Mouse (Mus musculus): Measurements from ENCODE around the gene Crabp2.

Crabp2 gene

GRCm38 (mm10) chr3:87980728-87981127 lies 32.3 kb downstream of the Crabp2 start:
- peaks cover 30% of the 10 kb centered on the region for H3K4me1 ChIP-seq (replicated peaks; ENCODE audit: low read depth, low read length)
- TF ChIP-seq NANOG (IDR thresholded peaks at IDR 0.05; ENCODE audit: borderline replicate concordance, low read length) (no peak), CTCF (conservative IDR thresholded peaks at IDR 0.05; ENCODE audit: low read length) (no peak), POU5F1 (IDR thresholded peaks at IDR 0.05; ENCODE audit: borderline replicate concordance, low read length) (no peak)

DNA sequence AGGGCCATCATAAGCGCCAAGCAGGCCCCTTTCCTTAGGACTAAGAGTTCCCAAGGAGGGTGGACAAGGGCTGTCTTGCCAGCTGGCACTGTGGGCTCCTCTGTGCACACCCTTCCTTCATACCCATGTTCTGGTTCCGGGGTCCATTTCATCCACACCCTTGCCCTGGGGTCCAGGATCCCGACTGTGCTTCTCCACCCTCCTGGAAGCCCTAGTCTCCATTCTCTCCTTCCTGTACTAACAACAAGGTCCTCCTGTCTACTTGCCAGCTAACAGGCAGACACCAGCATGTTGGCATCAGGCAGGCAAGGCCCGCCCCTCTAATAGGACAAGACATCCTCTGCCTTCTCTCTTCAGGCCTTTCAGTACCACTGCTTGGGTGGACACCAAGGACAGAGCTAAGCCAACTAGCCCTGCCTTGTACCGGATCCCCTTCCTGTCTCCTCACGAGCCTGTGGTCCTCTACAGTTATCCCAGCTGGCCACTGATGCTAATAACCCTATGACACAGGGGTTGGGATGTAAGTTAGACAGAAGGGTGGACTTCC lies 32.8 kb downstream of the Crabp2 start:
- no peak overlapping the region for H3K4me3 ChIP-seq (replicated peaks; ENCODE audit: low read length)
- H3K36me3 ChIP-seq (ENCODE audit: insufficient read depth, low read length) = no peaks in the 10 kb centered on the region
- peaks cover 29% of the 10 kb centered on the region for H3K4me1 ChIP-seq (replicated peaks; ENCODE audit: low read depth, low read length)
- H3K27me3 ChIP-seq (ENCODE audit: insufficient read depth, low read length) = peaks cover 100% of the 10 kb centered on the region
- peaks cover 17% of the 10 kb centered on the region; the same call in 1 of the 2 replicates for H3K9me3 ChIP-seq (ENCODE audit: low read length)
- TF ChIP-seq CTCF (conservative IDR thresholded peaks at IDR 0.05; ENCODE audit: low read length) (no peak), POU5F1 (IDR thresholded peaks at IDR 0.05; ENCODE audit: borderline replicate concordance, low read length) (no peak), NANOG (IDR thresholded peaks at IDR 0.05; ENCODE audit: borderline replicate concordance, low read length) (no peak)

More at GRCm38 (mm10) chr3:87980728-87981127, 32.3 kb downstream of the Crabp2 start:
- Histone ChIP-seq H3K4me3 (replicated peaks; ENCODE audit: low read length) (no peak overlapping the region), H3K36me3 (ENCODE audit: insufficient read depth, low read length) (no peaks in the 10 kb centered on the region; the same call in 1 of the 2 replicates), H3K9me3 (ENCODE audit: low read length) (peaks cover 17% of the 10 kb centered on the region; the same call in 1 of the 2 replicates), H3K27me3 (ENCODE audit: insufficient read depth, low read length) (peaks cover 100% of the 10 kb centered on the region)

GRCm38 (mm10) chr3:87981894-87982835 lies 33.7 kb downstream of the Crabp2 start:
- Histone ChIP-seq H3K9me3 (ENCODE audit: low read length) (peaks cover 10% of the 10 kb centered on the region; the same call in 1 of the 2 replicates), H3K4me3 (replicated peaks; ENCODE audit: low read length) (peak overlapping the region; percentile 60), H3K27me3 (ENCODE audit: insufficient read depth, low read length) (peaks cover 97% of the 10 kb centered on the region), H3K36me3 (ENCODE audit: insufficient read depth, low read length) (no peaks in the 10 kb centered on the region), H3K4me1 (replicated peaks; ENCODE audit: low read depth, low read length) (peaks cover 36% of the 10 kb centered on the region)
- TF ChIP-seq CTCF (conservative IDR thresholded peaks at IDR 0.05; ENCODE audit: low read length) (no peak), NANOG (IDR thresholded peaks at IDR 0.05; ENCODE audit: borderline replicate concordance, low read length) (no peak), POU5F1 (IDR thresholded peaks at IDR 0.05; ENCODE audit: borderline replicate concordance, low read length) (no peak)

DNA sequence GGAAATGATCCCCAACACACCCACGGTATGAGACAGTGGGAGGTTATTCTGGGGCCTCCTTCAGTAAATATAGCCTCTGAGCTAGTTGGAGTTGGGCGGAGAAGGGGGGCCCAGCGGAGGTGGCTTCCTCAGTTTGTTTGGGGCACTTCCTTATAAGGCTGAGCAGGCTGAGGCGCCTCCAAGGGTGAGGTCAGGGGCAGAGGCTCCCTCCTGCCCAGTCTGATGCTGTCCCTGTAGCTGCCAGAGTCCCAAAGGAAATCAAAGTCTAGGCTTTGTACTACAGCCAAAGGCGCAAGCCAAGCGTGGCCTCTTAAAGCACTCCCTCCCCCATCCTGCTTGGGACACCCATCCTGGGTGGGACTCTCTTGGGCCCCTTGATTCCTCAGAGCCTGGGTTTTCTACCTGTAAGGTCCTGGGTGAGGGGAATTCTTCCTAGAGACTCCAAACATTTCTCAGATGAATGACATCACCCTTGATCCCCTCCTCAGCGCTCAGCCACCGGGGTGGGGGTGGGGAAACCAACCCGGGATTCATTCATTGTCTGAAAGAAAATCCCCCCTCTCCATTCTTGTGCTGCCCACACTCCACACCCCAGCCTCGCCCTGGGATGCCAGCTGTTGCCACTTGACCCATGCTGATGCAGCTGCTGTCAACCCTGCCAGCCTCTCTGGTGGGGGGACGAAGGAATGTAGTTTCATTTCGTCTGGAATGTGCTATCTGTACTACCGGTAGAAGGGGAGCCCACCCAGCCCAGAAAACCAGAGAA lies 34.6 kb downstream of the Crabp2 start:
- Histone ChIP-seq H3K4me1 (replicated peaks; ENCODE audit: low read depth, low read length) (peaks cover 44% of the 10 kb centered on the region), H3K36me3 (ENCODE audit: insufficient read depth, low read length) (no peaks in the 10 kb centered on the region), H3K9me3 (ENCODE audit: low read length) (peaks cover 6% of the 10 kb centered on the region; the same call in 1 of the 2 replicates), H3K27me3 (ENCODE audit: insufficient read depth, low read length) (peaks cover 89% of the 10 kb centered on the region), H3K4me3 (replicated peaks; ENCODE audit: low read length) (peak overlapping the region; percentile 60)
- no peak for TF ChIP-seq POU5F1 (IDR thresholded peaks at IDR 0.05; ENCODE audit: borderline replicate concordance, low read length)
- no peak for TF ChIP-seq CTCF (conservative IDR thresholded peaks at IDR 0.05; ENCODE audit: low read length)
- TF ChIP-seq NANOG (IDR thresholded peaks at IDR 0.05; ENCODE audit: borderline replicate concordance, low read length) = no peak

GRCm38 (mm10) chr3:87983627-87984026 lies 35.2 kb downstream of the Crabp2 start:
- Histone ChIP-seq H3K9me3 (ENCODE audit: low read length) (peaks cover 6% of the 10 kb centered on the region; the same call in 1 of the 2 replicates), H3K36me3 (ENCODE audit: insufficient read depth, low read length) (no peaks in the 10 kb centered on the region), H3K27me3 (ENCODE audit: insufficient read depth, low read length) (peaks cover 89% of the 10 kb centered on the region), H3K4me3 (replicated peaks; ENCODE audit: low read length) (peak overlapping the region; percentile 60; the same call in 1 of the 2 replicates), H3K4me1 (replicated peaks; ENCODE audit: low read depth, low read length) (peaks cover 50% of the 10 kb centered on the region)
- TF ChIP-seq NANOG (IDR thresholded peaks at IDR 0.05; ENCODE audit: borderline replicate concordance, low read length) = no peak

- Histone ChIP-seq H3K4me3 (replicated peaks; ENCODE audit: low read length) (no peak overlapping the region), H3K27me3 (ENCODE audit: insufficient read depth, low read length) (peaks cover 89% of the 10 kb centered on the region), H3K9me3 (ENCODE audit: low read length) (peaks cover under 1% of the 10 kb centered on the region; the same call in 1 of the 2 replicates), H3K4me1 (replicated peaks; ENCODE audit: low read depth, low read length) (peaks cover 52% of the 10 kb centered on the region), H3K36me3 (ENCODE audit: insufficient read depth, low read length) (no peaks in the 10 kb centered on the region)
- TF ChIP-seq NANOG (IDR thresholded peaks at IDR 0.05; ENCODE audit: borderline replicate concordance, low read length) (no peak), POU5F1 (IDR thresholded peaks at IDR 0.05; ENCODE audit: borderline replicate concordance, low read length) (no peak), CTCF (conservative IDR thresholded peaks at IDR 0.05; ENCODE audit: low read length) (no peak)
Measured at GRCm38 (mm10) chr3:87984094-87984493, 35.6 kb downstream of the Crabp2 start.

GRCm38 (mm10) chr3:87985505-87986320 lies 37.2 kb downstream of the Crabp2 start:
- no peaks in the 10 kb centered on the region for H3K36me3 ChIP-seq (ENCODE audit: insufficient read depth, low read length)
- H3K4me1 ChIP-seq (replicated peaks; ENCODE audit: low read depth, low read length) = peaks cover 65% of the 10 kb centered on the region
- TF ChIP-seq POU5F1 (IDR thresholded peaks at IDR 0.05; ENCODE audit: borderline replicate concordance, low read length) = no peak
- no peak for TF ChIP-seq NANOG (IDR thresholded peaks at IDR 0.05; ENCODE audit: borderline replicate concordance, low read length)
- TF ChIP-seq CTCF (conservative IDR thresholded peaks at IDR 0.05; ENCODE audit: low read length) = no peak
- H3K27me3 ChIP-seq (ENCODE audit: insufficient read depth, low read length) = peaks cover 88% of the 10 kb centered on the region
- no peaks in the 10 kb centered on the region for H3K9me3 ChIP-seq (ENCODE audit: low read length)
- no peak overlapping the region for H3K4me3 ChIP-seq (replicated peaks; ENCODE audit: low read length)
